Mouse (Mus musculus) liver, embryonic 15.5 days (tissue): Measurements from ENCODE around the gene Slc8a1. TPM values are rescaled to one million over a fixed set of nuclear protein-coding genes. Genes with fewer than 3 reads are reported as not detected.
A peak's percentile ranks its signal among the peaks of the same experiment; 100 is the strongest.

Experiments used
- ATAC-seq: fragments of 200-750 bp; cut with Nextera tagmentation; 2 replicates; pipeline ENCODE4 v1.8.0; 2017; ENCODE audit warnings: moderate number of reproducible peaks, mild to moderate bottlenecking, moderate library complexity; ENCODE audit not compliant: insufficient read depth
- H3K27ac ChIP-seq: fragments of 300-500 bp; sonication (generic); replicated peaks from 2 replicates; pipeline ENCODE4 v1.5.1; 2015; ENCODE audit warnings: mild to moderate bottlenecking, inconsistent platforms
- H3K27me3 ChIP-seq: fragments of 300-500 bp; sonication (generic); 2 replicates; pipeline ENCODE4 v1.6.1; 2015; ENCODE audit warnings: mild to moderate bottlenecking, inconsistent platforms
- H3K36me3 ChIP-seq: fragments of 300-500 bp; sonication (generic); replicated peaks from 2 replicates; pipeline ENCODE4 v1.6.1; 2015; ENCODE audit warnings: moderate library complexity, mild to moderate bottlenecking, inconsistent platforms
- H3K4me1 ChIP-seq: fragments of 300-500 bp; sonication (generic); replicated peaks from 2 replicates; pipeline ENCODE4 v1.6.1; 2015; ENCODE audit warnings: inconsistent platforms
- H3K4me2 ChIP-seq: fragments of 300-500 bp; sonication (generic); 2 replicates; pipeline ENCODE4 v1.6.1; 2015; ENCODE audit warnings: moderate library complexity, mild to moderate bottlenecking, inconsistent platforms
- H3K4me3 ChIP-seq: fragments of 300-500 bp; sonication (generic); replicated peaks from 2 replicates; pipeline ENCODE4 v1.5.1; 2015; ENCODE audit warnings: mild to moderate bottlenecking, inconsistent platforms
- H3K9ac ChIP-seq: fragments of 300-500 bp; sonication (generic); 2 replicates; pipeline ENCODE4 v1.6.1; 2015; ENCODE audit warnings: moderate library complexity, mild to moderate bottlenecking, inconsistent platforms
- H3K9me3 ChIP-seq: fragments of 300-500 bp; sonication (generic); replicated peaks from 2 replicates; pipeline ENCODE4 v1.6.1; 2016; ENCODE audit warnings: inconsistent platforms
- WGBS: fragments of 180-500 bp; shearing (Covaris S2); methylation state at CpG from one replicate; pipeline ENCODE4 v1.1.7; 2015; ENCODE audit warnings: mixed read lengths; ENCODE audit not compliant: insufficient replicate concordance; 5-methylcytosine and 5-hydroxymethylcytosine counted together
- polyA plus RNA-seq: library from polyadenylated mRNA; unstranded; fragments of >200 nt; fragmentation: Nextera tagmentation; extraction: Ambion mirVana; gene quantifications from 2 replicates; pipeline ENCODE4 v1.2.1, GENCODE M21; 2015

Slc8a1 gene
- polyA plus RNA-seq, 1 experiment from 2014 or later = 0.54 TPM

GRCm38 (mm10) chr17:81565634-81566372, 172.4 kb downstream of the Slc8a1 start:
- Histone ChIP-seq H3K9me3 (no peaks in the 10 kb centered on the region), H3K27me3 (no peaks in the 10 kb centered on the region), H3K27ac (no peak overlapping the region), H3K9ac (no peak overlapping the region), H3K4me3 (no peak overlapping the region), H3K4me2 (no peak overlapping the region), H3K36me3 (no peaks in the 10 kb centered on the region), H3K4me1 (peaks cover 4% of the 10 kb centered on the region; the same call in 1 of the 2 replicates)
- WGBS = 21% methylated on average over 9 of the region's 9 CpGs
- peak; percentile 47 for ATAC-seq

GRCm38 (mm10) chr17:81554052-81554734, 184.0 kb downstream of the Slc8a1 start:
- no peak overlapping the region for H3K4me3 ChIP-seq
- ATAC-seq = no peak

DNA sequence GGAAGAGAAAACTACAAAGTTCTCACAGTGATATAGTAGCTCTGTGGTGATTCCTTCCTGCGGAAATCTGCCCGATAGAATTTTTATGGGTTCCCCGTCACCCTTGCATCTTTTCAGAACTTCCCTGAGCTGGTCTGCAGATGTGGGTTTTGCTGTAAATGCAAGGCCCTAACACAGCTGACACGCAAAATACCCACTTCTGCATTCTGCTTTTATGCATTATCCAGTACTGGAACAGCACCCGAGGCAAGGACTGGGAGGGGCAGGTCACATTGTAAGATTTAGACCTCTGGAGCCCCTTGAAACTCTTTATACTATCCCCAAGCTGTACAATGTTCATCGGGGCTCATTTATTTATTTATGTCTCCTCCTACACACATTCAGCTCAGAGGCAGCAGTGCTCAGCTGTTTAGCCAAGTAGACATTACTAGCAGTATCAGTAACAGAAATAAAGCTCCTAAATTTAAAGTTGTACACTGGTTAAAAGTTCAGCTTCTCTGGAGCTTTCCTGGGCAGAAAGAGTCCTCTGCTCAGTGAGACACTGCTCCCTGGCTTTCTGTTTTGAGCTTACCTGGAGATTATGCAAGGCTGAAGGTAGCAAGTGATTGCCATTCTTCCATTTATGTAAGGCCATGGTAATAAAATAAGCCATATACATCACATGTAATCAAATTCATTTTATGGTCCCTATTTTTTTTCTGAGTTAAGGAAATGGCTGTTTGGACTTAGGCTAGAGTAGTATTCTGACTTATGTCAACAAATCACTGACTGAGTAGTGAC, 186.1 kb downstream of the Slc8a1 start:
- WGBS = 51% methylated on average over 6 of the region's 6 CpGs
- Histone ChIP-seq H3K4me1 (no peaks in the 10 kb centered on the region), H3K9me3 (no peaks in the 10 kb centered on the region), H3K9ac (no peak overlapping the region), H3K4me3 (no peak overlapping the region), H3K27ac (no peak overlapping the region), H3K27me3 (no peaks in the 10 kb centered on the region), H3K36me3 (no peaks in the 10 kb centered on the region), H3K4me2 (no peak overlapping the region)
- no peak for ATAC-seq

More at GRCm38 (mm10) chr17:81554052-81554734, 184.0 kb downstream of the Slc8a1 start:
- Histone ChIP-seq H3K4me1 (no peaks in the 10 kb centered on the region), H3K27me3 (no peaks in the 10 kb centered on the region), H3K27ac (no peak overlapping the region), H3K36me3 (no peaks in the 10 kb centered on the region), H3K9ac (no peak overlapping the region), H3K4me2 (no peak overlapping the region), H3K9me3 (no peaks in the 10 kb centered on the region)
- 44% methylated on average over 6 of the region's 6 CpGs for WGBS

DNA sequence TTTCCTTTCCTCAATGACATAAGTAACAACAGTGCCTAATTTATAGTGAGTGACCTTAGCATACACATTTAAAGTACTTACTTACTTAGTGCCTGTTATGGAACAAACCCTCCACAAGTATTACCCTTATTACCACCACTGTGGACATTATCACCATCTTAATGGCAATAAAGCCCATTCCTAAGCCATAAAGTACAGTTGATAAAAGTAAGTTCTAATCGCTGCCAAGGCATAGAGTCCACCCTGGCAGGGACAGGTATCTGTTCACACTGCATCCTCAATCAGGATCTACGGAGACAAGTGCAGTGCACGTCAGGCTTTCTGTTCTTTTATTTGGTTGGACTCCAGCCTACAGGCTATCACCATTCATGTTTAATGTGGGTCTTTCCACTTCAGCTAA, 187.3 kb downstream of the Slc8a1 start:
- Histone ChIP-seq H3K4me1 (no peaks in the 10 kb centered on the region), H3K9me3 (no peaks in the 10 kb centered on the region), H3K36me3 (no peaks in the 10 kb centered on the region), H3K27me3 (no peaks in the 10 kb centered on the region), H3K4me3 (no peak overlapping the region), H3K27ac (no peak overlapping the region), H3K4me2 (no peak overlapping the region), H3K9ac (no peak overlapping the region)
- 74% methylated on average over 3 of the region's 3 CpGs for WGBS
- no peak for ATAC-seq

DNA sequence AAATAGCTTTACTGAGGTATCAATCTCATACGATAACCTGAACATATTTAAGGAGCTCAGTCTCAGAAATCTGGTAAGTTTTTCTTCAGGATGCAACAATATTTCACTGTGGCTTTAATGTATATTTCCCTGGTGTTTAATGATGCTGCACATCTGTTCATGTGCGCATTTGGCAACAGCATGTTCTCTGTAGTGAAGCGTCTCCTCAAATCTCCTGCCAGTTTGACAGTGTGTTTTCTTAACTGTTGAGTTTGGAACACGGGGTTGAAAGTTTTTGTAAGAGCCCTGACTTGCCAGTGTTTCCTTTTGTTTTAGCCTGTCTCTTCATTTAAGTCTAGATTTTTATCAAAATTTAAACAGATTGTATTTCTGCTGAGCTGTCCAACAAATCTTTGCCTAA, 190.2 kb downstream of the Slc8a1 start:
- no peak overlapping the region for H3K27ac ChIP-seq
- no peaks in the 10 kb centered on the region for H3K4me1 ChIP-seq
- H3K4me2 ChIP-seq = no peak overlapping the region
- H3K27me3 ChIP-seq = no peaks in the 10 kb centered on the region
- no peaks in the 10 kb centered on the region for H3K9me3 ChIP-seq
- 59% methylated on average over 4 of the region's 4 CpGs for WGBS
- no peak for ATAC-seq
- no peak overlapping the region for H3K9ac ChIP-seq
- H3K4me3 ChIP-seq = no peak overlapping the region
- no peaks in the 10 kb centered on the region for H3K36me3 ChIP-seq

DNA sequence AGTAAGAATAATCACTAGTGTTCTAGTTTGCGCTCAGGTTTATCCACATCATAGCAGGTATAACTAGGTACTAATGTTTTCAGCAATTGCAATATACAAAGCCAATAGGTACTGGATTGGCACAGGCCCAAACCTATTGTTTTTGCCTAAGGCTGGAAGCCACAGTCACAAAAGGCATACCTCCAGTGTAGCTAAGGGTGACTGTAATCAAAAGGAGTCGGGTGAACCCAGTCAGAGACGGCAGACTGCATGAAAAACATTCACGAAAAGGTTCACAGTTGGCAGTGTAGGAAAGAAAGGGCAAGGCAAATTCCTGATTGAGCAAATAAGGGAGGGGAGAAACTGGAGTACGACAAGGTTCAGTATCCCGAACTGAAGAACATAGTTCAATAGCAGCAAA, 191.7 kb downstream of the Slc8a1 start:
- no peaks in the 10 kb centered on the region for H3K4me1 ChIP-seq
- H3K4me3 ChIP-seq = no peak overlapping the region
- no peaks in the 10 kb centered on the region for H3K36me3 ChIP-seq
- H3K27me3 ChIP-seq = no peaks in the 10 kb centered on the region
- H3K9me3 ChIP-seq = no peaks in the 10 kb centered on the region
- no peak for ATAC-seq
- no peak overlapping the region for H3K9ac ChIP-seq
- no peak overlapping the region for H3K27ac ChIP-seq
- no peak overlapping the region for H3K4me2 ChIP-seq
- WGBS = 77% methylated on average over 6 of the region's 6 CpGs

- no peaks in the 10 kb centered on the region for H3K4me1 ChIP-seq
- 73% methylated on average over 5 of the region's 5 CpGs for WGBS
- no peak for ATAC-seq
Measured at GRCm38 (mm10) chr17:81546012-81546411, 192.2 kb downstream of the Slc8a1 start.

GRCm38 (mm10) chr17:81544926-81545325, 193.3 kb downstream of the Slc8a1 start:
- no peak for ATAC-seq
- no peaks in the 10 kb centered on the region for H3K9me3 ChIP-seq
- WGBS = 74% methylated on average over 3 of the region's 3 CpGs
- H3K4me3 ChIP-seq = no peak overlapping the region
- no peaks in the 10 kb centered on the region for H3K36me3 ChIP-seq
- no peaks in the 10 kb centered on the region for H3K4me1 ChIP-seq
- H3K27me3 ChIP-seq = no peaks in the 10 kb centered on the region
- no peak overlapping the region for H3K9ac ChIP-seq
- H3K27ac ChIP-seq = no peak overlapping the region
- no peak overlapping the region for H3K4me2 ChIP-seq

More at GRCm38 (mm10) chr17:81546012-81546411, 192.2 kb downstream of the Slc8a1 start:
- Histone ChIP-seq H3K9me3 (no peaks in the 10 kb centered on the region), H3K27ac (no peak overlapping the region), H3K4me3 (no peak overlapping the region), H3K4me2 (no peak overlapping the region), H3K27me3 (no peaks in the 10 kb centered on the region), H3K36me3 (no peaks in the 10 kb centered on the region), H3K9ac (no peak overlapping the region)

GRCm38 (mm10) chr17:81542313-81543185, 195.6 kb downstream of the Slc8a1 start:
- H3K27me3 ChIP-seq = no peaks in the 10 kb centered on the region
- H3K4me2 ChIP-seq = no peak overlapping the region
- no peaks in the 10 kb centered on the region for H3K36me3 ChIP-seq
- no peak overlapping the region for H3K4me3 ChIP-seq
- H3K9ac ChIP-seq = no peak overlapping the region
- WGBS = 67% methylated on average over 12 of the region's 12 CpGs
- H3K27ac ChIP-seq = no peak overlapping the region
- no peaks in the 10 kb centered on the region for H3K9me3 ChIP-seq
- H3K4me1 ChIP-seq = no peaks in the 10 kb centered on the region
- no peak for ATAC-seq

DNA sequence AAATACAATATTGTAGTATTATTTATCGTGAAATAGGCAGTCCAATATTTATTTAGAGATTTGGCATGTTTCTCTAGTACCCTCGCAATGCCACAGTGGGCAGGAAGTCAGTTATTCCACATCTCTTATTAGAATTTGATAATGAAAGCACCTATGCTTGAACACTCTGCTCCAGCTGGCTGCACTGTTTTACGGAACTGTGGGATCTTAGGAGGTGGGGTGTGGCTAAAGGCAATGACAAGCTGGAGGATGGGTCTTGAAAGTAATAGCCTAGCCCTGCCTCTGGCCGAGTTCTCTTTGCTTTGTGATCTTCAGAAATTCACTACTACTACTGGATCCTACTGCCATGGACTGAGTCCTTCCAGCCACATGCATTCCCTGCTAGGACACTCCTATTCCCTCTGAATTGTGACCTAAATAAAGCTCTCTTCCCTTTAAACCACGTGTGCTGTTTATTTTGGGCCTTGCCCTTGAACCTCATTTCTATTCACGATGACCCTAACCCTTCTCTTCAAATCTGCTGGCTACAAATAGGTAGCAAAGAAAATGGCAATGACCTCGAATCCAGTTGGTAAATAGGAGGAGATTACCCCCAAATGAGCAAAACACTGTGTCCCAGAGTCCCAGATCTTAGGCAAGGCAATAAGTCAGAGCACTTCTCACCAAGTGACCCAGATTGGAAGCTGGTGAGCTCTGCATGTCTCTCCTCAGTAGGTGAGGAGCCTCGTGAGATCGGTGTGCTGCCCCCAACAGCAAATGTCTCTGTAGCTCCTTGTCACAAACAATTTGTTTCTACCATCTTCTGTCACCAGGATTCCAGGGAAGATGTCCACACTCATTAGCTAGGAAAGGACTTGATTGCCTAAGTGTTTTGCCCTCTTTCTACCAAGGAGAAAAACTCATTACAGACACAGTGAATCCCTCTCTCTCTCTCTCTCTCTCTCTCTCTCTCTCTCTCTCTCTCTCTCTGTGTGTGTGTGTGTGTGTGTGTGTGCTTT, 199.7 kb downstream of the Slc8a1 start:
- Histone ChIP-seq H3K27ac (no peak overlapping the region), H3K4me1 (no peaks in the 10 kb centered on the region), H3K4me2 (no peak overlapping the region), H3K9me3 (no peaks in the 10 kb centered on the region), H3K27me3 (no peaks in the 10 kb centered on the region), H3K9ac (no peak overlapping the region), H3K36me3 (no peaks in the 10 kb centered on the region), H3K4me3 (no peak overlapping the region)
- ATAC-seq = no peak
- WGBS = 51% methylated on average over 9 of the region's 9 CpGs
